Mouse (Mus musculus): Measurements from ENCODE around the gene Kalrn.
"Not testable (repeated sequence)": the region's sequence is repeated elsewhere in the genome, so short reads cannot be mapped to it uniquely, and the experiment has no call there.

Gene Kalrn

GRCm38 (mm10) chr16:34113150-34113549 lies 460.2 kb downstream of the Kalrn start:
- no peak for DNase-seq (ENCODE audit: low read depth, low spot score)

- DNase-seq (ENCODE audit: low read depth, low spot score) = no peak
Observed at GRCm38 (mm10) chr16:34112490-34112889, 460.8 kb downstream of the Kalrn start.

- DNase-seq (ENCODE audit: low read depth, low spot score) = no peak
Observed at GRCm38 (mm10) chr16:34110840-34111625, 462.3 kb downstream of the Kalrn start.

- no peak for DNase-seq (ENCODE audit: low read depth, low spot score)
Observed at GRCm38 (mm10) chr16:34104427-34104826, 468.9 kb downstream of the Kalrn start.

GRCm38 (mm10) chr16:34102742-34103141 lies 470.6 kb downstream of the Kalrn start:
- no peak for DNase-seq (ENCODE audit: low read depth, low spot score)

GRCm38 (mm10) chr16:34099795-34100194 lies 473.5 kb downstream of the Kalrn start:
- no peak for DNase-seq (ENCODE audit: low read depth, low spot score)

- DNase-seq (ENCODE audit: low read depth, low spot score) = no peak
Observed at GRCm38 (mm10) chr16:34095548-34096141, 477.7 kb downstream of the Kalrn start.

- DNase-seq (ENCODE audit: low read depth, low spot score) = no peak
Observed at GRCm38 (mm10) chr16:34095093-34095465, 478.3 kb downstream of the Kalrn start.

GRCm38 (mm10) chr16:34094446-34095092 lies 478.8 kb downstream of the Kalrn start:
- no peak for DNase-seq (ENCODE audit: low read depth, low spot score)

- no peak for DNase-seq (ENCODE audit: low read depth, low spot score)
Observed at GRCm38 (mm10) chr16:34093734-34094445, 479.4 kb downstream of the Kalrn start.

- no peak for DNase-seq (ENCODE audit: low read depth, low spot score)
Observed at GRCm38 (mm10) chr16:34089528-34090095, 483.7 kb downstream of the Kalrn start.

GRCm38 (mm10) chr16:34089022-34089421 lies 484.3 kb downstream of the Kalrn start:
- no peak for DNase-seq (ENCODE audit: low read depth, low spot score)

GRCm38 (mm10) chr16:34088331-34088730 lies 485.0 kb downstream of the Kalrn start:
- no peak for DNase-seq (ENCODE audit: low read depth, low spot score)

GRCm38 (mm10) chr16:34084135-34084920 lies 489.0 kb downstream of the Kalrn start:
- no peak for DNase-seq (ENCODE audit: low read depth, low spot score)

GRCm38 (mm10) chr16:34082494-34083469 lies 490.6 kb downstream of the Kalrn start:
- no peak for DNase-seq (ENCODE audit: low read depth, low spot score)

GRCm38 (mm10) chr16:34081683-34082438 lies 491.5 kb downstream of the Kalrn start:
- no peak for DNase-seq (ENCODE audit: low read depth, low spot score)

GRCm38 (mm10) chr16:34081314-34081682 lies 492.0 kb downstream of the Kalrn start:
- DNase-seq (ENCODE audit: low read depth, low spot score) = not testable (repeated sequence)

- no peak for DNase-seq (ENCODE audit: low read depth, low spot score)
Observed at GRCm38 (mm10) chr16:34080818-34081217, 492.5 kb downstream of the Kalrn start.

GRCm38 (mm10) chr16:34079511-34079910 lies 493.8 kb downstream of the Kalrn start:
- DNase-seq (ENCODE audit: low read depth, low spot score) = no peak
